Mouse (Mus musculus): ENCODE results near the gene Tprgl. TPM values are rescaled to one million over a fixed set of nuclear protein-coding genes. Genes with fewer than 3 reads are reported as not detected.

The Tprgl gene
- total and polyA plus RNA-seq, 3 experiments: 47.5 to 67.8 (median 64.5) TPM

- Histone ChIP-seq H3K4me3 (replicated peaks in 1 of 3; ENCODE audit: low read depth in 2 of 3, low read length in 2 of 3, poor library complexity in 1 of 3) (peak overlapping the region; percentile 65 to 81 (median 69)), H3K4me2 (ENCODE audit: insufficient read depth, low read depth, poor library complexity, severe bottlenecking) (peak overlapping the region; percentile 94), H3K36me3 (replicated peaks in 1 of 2; ENCODE audit: control insufficient read depth in 1 of 2, insufficient read depth in 1 of 2, low read length in 1 of 2) (peaks cover 7 to 10% of the 10 kb centered on the region in 2 experiments), H3K79me2 (replicated peaks; ENCODE audit: control insufficient read depth, extremely low read depth, insufficient read depth, poor library complexity, severe bottlenecking) (peaks cover 52% of the 10 kb centered on the region), H3K27ac (ENCODE audit: insufficient read depth, low read depth) (peak overlapping the region; percentile 89), H3K27me3 (replicated peaks) (no peaks in the 10 kb centered on the region), H3K9me3 (replicated peaks; ENCODE audit: low read length) (no peaks in the 10 kb centered on the region), H3K9ac (ENCODE audit: insufficient read depth, low read depth) (peak overlapping the region; percentile 59), H3K4me1 (ENCODE audit: control insufficient read depth in 1 of 2, insufficient read depth in 2 of 2) (peaks cover 24 to 81% of the 10 kb centered on the region in 2 experiments)
- DNase-seq (ENCODE audit: extremely low read depth): peak; percentile 78
- peak; percentile 68; the same call in 1 of the 2 replicates for TF ChIP-seq UBTF (IDR thresholded peaks at IDR 0.05; ENCODE audit: low read depth, low read length)
- peak; percentile 46 for TF ChIP-seq NRF1 (IDR thresholded peaks at IDR 0.05; ENCODE audit: low read depth, low read length)
- TF ChIP-seq E2F4 (IDR thresholded peaks at IDR 0.05; ENCODE audit: insufficient replicate concordance, low read depth, low read length): no peak
- TF ChIP-seq ZMIZ1 (IDR thresholded peaks at IDR 0.05; ENCODE audit: low read depth, low read length): peak; percentile 23; the same call in 1 of the 2 replicates
- TF ChIP-seq MAZ (IDR thresholded peaks at IDR 0.05; ENCODE audit: low read depth, low read length): no peak
- no peak for TF ChIP-seq USF1 (IDR thresholded peaks at IDR 0.05; ENCODE audit: low read depth, low read length)
- no peak; the same call in 1 of the 2 replicates for TF ChIP-seq NELFE (IDR thresholded peaks at IDR 0.05; ENCODE audit: low read depth, low read length)
- no peak for TF ChIP-seq HCFC1 (IDR thresholded peaks at IDR 0.05; ENCODE audit: low read depth, low read length)
- no peak; the same call in none of the 2 replicates for TF ChIP-seq MXI1 (IDR thresholded peaks at IDR 0.05; ENCODE audit: low read depth, low read length)
- TF ChIP-seq PAX5 (IDR thresholded peaks at IDR 0.05; ENCODE audit: low read length): no peak
- TF ChIP-seq TBP (conservative IDR thresholded peaks at IDR 0.05; ENCODE audit: low read depth, low read length): peak; percentile 90
- TF ChIP-seq USF2 (conservative IDR thresholded peaks at IDR 0.05; ENCODE audit: low read depth, low read length): no peak
- TF ChIP-seq POLR2A (IDR thresholded peaks at IDR 0.05; ENCODE audit: low read depth, low read length): peak; percentile 72
- peak; percentile 91 for TF ChIP-seq JUN (IDR thresholded peaks at IDR 0.05; ENCODE audit: insufficient read depth, low read depth, low read length)
- TF ChIP-seq TCF12 (IDR thresholded peaks at IDR 0.05; ENCODE audit: low read depth, low read length): peak; percentile 85
- TF ChIP-seq BHLHE40 (IDR thresholded peaks at IDR 0.05; ENCODE audit: low read depth, low read length): peak; percentile 61
- peak; percentile 98 for TF ChIP-seq JUND (conservative IDR thresholded peaks at IDR 0.05; ENCODE audit: low read depth, low read length)
- peak; percentile 42 for TF ChIP-seq ELF1 (IDR thresholded peaks at IDR 0.05; ENCODE audit: low read depth, low read length)
- no peak for TF ChIP-seq RCOR1 (conservative IDR thresholded peaks at IDR 0.05; ENCODE audit: low read depth, low read length)
- no peak for TF ChIP-seq RAD21 (IDR thresholded peaks at IDR 0.05; ENCODE audit: low read depth, low read length)
- TF ChIP-seq CHD2 (IDR thresholded peaks at IDR 0.05; ENCODE audit: low read length): no peak
- no peak for TF ChIP-seq POLR2AphosphoS2 (IDR thresholded peaks at IDR 0.05; ENCODE audit: low read depth, low read length)
- no peak for TF ChIP-seq CHD1 (IDR thresholded peaks at IDR 0.05; ENCODE audit: low read depth, low read length)
- TF ChIP-seq KAT2A (IDR thresholded peaks at IDR 0.05; ENCODE audit: insufficient replicate concordance, low read length): no peak
- no peak for TF ChIP-seq ZC3H11A (IDR thresholded peaks at IDR 0.05; ENCODE audit: low read depth, low read length)
- peak; percentile 84 for TF ChIP-seq ETS1 (conservative IDR thresholded peaks at IDR 0.05; ENCODE audit: low read depth, low read length)
- peak; percentile 87 for TF ChIP-seq SIN3A (IDR thresholded peaks at IDR 0.05; ENCODE audit: low read length)
- TF ChIP-seq SMC3 (IDR thresholded peaks at IDR 0.05; ENCODE audit: low read depth, low read length): no peak
- TF ChIP-seq ZNF384 (IDR thresholded peaks at IDR 0.05; ENCODE audit: low read depth, low read length): no peak
- TF ChIP-seq GABPA (IDR thresholded peaks at IDR 0.05; ENCODE audit: insufficient replicate concordance, low read depth, low read length): no peak
- peak; percentile 59 for TF ChIP-seq MEF2A (IDR thresholded peaks at IDR 0.05; ENCODE audit: borderline replicate concordance, low read depth, low read length)
- TF ChIP-seq MAX (IDR thresholded peaks at IDR 0.05; ENCODE audit: low read length): no peak
- TF ChIP-seq CTCF (conservative IDR thresholded peaks at IDR 0.05 in 1 of 2, IDR thresholded peaks at IDR 0.05 in 1 of 2; ENCODE audit: low read depth in 2 of 2, low read length in 2 of 2): no peak
- peak; percentile 99 for TF ChIP-seq IRF4 (IDR thresholded peaks at IDR 0.05; ENCODE audit: low read depth, low read length)
- TF ChIP-seq ZKSCAN1 (IDR thresholded peaks at IDR 0.05; ENCODE audit: borderline replicate concordance, low read depth, low read length): no peak
- peak; percentile 51; the same call in 1 of the 2 replicates for TF ChIP-seq MAFK (IDR thresholded peaks at IDR 0.05; ENCODE audit: insufficient replicate concordance, low read length)
- peak; percentile 68; the same call in 1 of the 2 replicates for TF ChIP-seq MYC (IDR thresholded peaks at IDR 0.05; ENCODE audit: low read depth, low read length)
- peak; percentile 86 for TF ChIP-seq EP300 (IDR thresholded peaks at IDR 0.05; ENCODE audit: low read length)
- dilution Hi-C loops (cut with MboI; ENCODE audit: extremely low pct_ligation_motif_present, extremely low pct_unique_long_range_greater_than_20kb, low sequenced_read_pairs) (no loop called here), in situ Hi-C loops (cut with MboI; ENCODE audit: low pct_ligation_motif_present, low pct_unique_long_range_greater_than_20kb, low sequenced_read_pairs) (loop anchor here (25.0 kb wide), 1 partner anchor 810 kb away; the partner anchor contains the start of gene Tnfrsf14)
These were observed 33.2 kb downstream of the Tprgl start for GRCm38 (mm10) chr4:154127273-154127672.
